Mouse (Mus musculus) erythroblast, embryonic 14.5 days (primary cell): ENCODE data around the gene Lman1l. TPM values are rescaled to one million over a fixed set of nuclear protein-coding genes. Genes with fewer than 3 reads are reported as not detected.

Source experiments
- H3K27me3 ChIP-seq: 2 replicates; pipeline ENCODE4 v1.6.1; 2012; ENCODE audit warnings: inconsistent platforms; ENCODE audit not compliant: control insufficient read depth
- H3K36me3 ChIP-seq: 2 replicates; pipeline ENCODE4 v1.6.1; 2012; ENCODE audit warnings: mild to moderate bottlenecking, inconsistent platforms; ENCODE audit not compliant: control insufficient read depth
- H3K4me1 ChIP-seq: 2 replicates; pipeline ENCODE4 v1.6.1; 2012; ENCODE audit warnings: inconsistent platforms; ENCODE audit not compliant: control insufficient read depth
- H3K4me3 ChIP-seq: replicated peaks from 2 replicates; pipeline ENCODE3; 2012; ENCODE audit warnings: moderate library complexity, mild to moderate bottlenecking, inconsistent platforms
- H3K9me3 ChIP-seq: 2 replicates; pipeline ENCODE4 v1.6.1; 2012; ENCODE audit warnings: low read length, inconsistent platforms, mixed read lengths; ENCODE audit not compliant: control insufficient read depth
- GATA1 ChIP-seq: IDR thresholded peaks from 2 replicates; pipeline ENCODE4 v1.6.1; 2012; ENCODE audit warnings: low read length, inconsistent platforms, mixed read lengths
- TAL1 ChIP-seq: IDR thresholded peaks from 3 replicates; pipeline ENCODE4 v1.6.1; 2012; ENCODE audit warnings: low read length, inconsistent platforms, mixed read lengths
- polyA plus RNA-seq: library from polyadenylated mRNA; stranded (reverse); fragments of >175 nt; gene quantifications from 2 replicates; pipeline ENCODE4 v1.2.3, GENCODE M21; 2012

The Lman1l gene
- polyA plus RNA-seq, 1 experiment = not detected

GRCm38 (mm10) chr9:57629118-57629874 lies 8.7 kb upstream of the Lman1l start:
- peaks cover 35% of the 10 kb centered on the region for H3K4me1 ChIP-seq

GRCm38 (mm10) chr9:57628717-57629116 lies 8.1 kb upstream of the Lman1l start:
- Histone ChIP-seq H3K9me3 (no peaks in the 10 kb centered on the region), H3K4me3 (no peak overlapping the region), H3K36me3 (peaks cover 94% of the 10 kb centered on the region), H3K27me3 (no peaks in the 10 kb centered on the region), H3K4me1 (peaks cover 35% of the 10 kb centered on the region)
- TF ChIP-seq GATA1 = no peak
- TF ChIP-seq TAL1 = no peak

More at GRCm38 (mm10) chr9:57629118-57629874, 8.7 kb upstream of the Lman1l start:
- peaks cover 99% of the 10 kb centered on the region for H3K36me3 ChIP-seq
- H3K9me3 ChIP-seq = no peaks in the 10 kb centered on the region
- H3K4me3 ChIP-seq = no peak overlapping the region
- H3K27me3 ChIP-seq = no peaks in the 10 kb centered on the region
- TF ChIP-seq GATA1 (no peak), TAL1 (no peak)

GRCm38 (mm10) chr9:57627892-57628291 lies 7.3 kb upstream of the Lman1l start:
- Histone ChIP-seq H3K9me3 (no peaks in the 10 kb centered on the region), H3K27me3 (no peaks in the 10 kb centered on the region), H3K36me3 (peaks cover 85% of the 10 kb centered on the region), H3K4me1 (peaks cover 33% of the 10 kb centered on the region), H3K4me3 (no peak overlapping the region)
- TF ChIP-seq TAL1 = no peak
- no peak for TF ChIP-seq GATA1

GRCm38 (mm10) chr9:57627191-57627590 lies 6.6 kb upstream of the Lman1l start:
- H3K9me3 ChIP-seq = no peaks in the 10 kb centered on the region
- peaks cover 78% of the 10 kb centered on the region for H3K36me3 ChIP-seq
- H3K4me3 ChIP-seq = no peak overlapping the region
- no peak for TF ChIP-seq TAL1
- TF ChIP-seq GATA1 = no peak
- H3K27me3 ChIP-seq = no peaks in the 10 kb centered on the region
- peaks cover 27% of the 10 kb centered on the region for H3K4me1 ChIP-seq

- Histone ChIP-seq H3K9me3 (no peaks in the 10 kb centered on the region), H3K27me3 (no peaks in the 10 kb centered on the region), H3K36me3 (peaks cover 65% of the 10 kb centered on the region), H3K4me3 (no peak overlapping the region), H3K4me1 (peaks cover 25% of the 10 kb centered on the region)
- TF ChIP-seq TAL1 = no peak
- no peak for TF ChIP-seq GATA1
Measured at GRCm38 (mm10) chr9:57625674-57626500, 5.3 kb upstream of the Lman1l start.

- TF ChIP-seq TAL1 (no peak), GATA1 (no peak)
- H3K27me3 ChIP-seq = no peaks in the 10 kb centered on the region; the same call in 1 of the 2 replicates
- H3K9me3 ChIP-seq = no peaks in the 10 kb centered on the region
- H3K36me3 ChIP-seq = peaks cover 49% of the 10 kb centered on the region
- H3K4me1 ChIP-seq = peaks cover 18% of the 10 kb centered on the region
- H3K4me3 ChIP-seq = no peak overlapping the region
Measured at GRCm38 (mm10) chr9:57624295-57624694, 3.7 kb upstream of the Lman1l start.

GRCm38 (mm10) chr9:57618854-57619253 lies 1.7 kb downstream of the Lman1l start:
- TF ChIP-seq TAL1 (no peak), GATA1 (no peak)
- no peaks in the 10 kb centered on the region for H3K9me3 ChIP-seq
- H3K27me3 ChIP-seq = peaks cover 15% of the 10 kb centered on the region
- no peaks in the 10 kb centered on the region for H3K36me3 ChIP-seq
- H3K4me3 ChIP-seq = no peak overlapping the region
- peaks cover 19% of the 10 kb centered on the region for H3K4me1 ChIP-seq

GRCm38 (mm10) chr9:57617556-57618169 lies 2.9 kb downstream of the Lman1l start:
- H3K4me1 ChIP-seq = peaks cover 12% of the 10 kb centered on the region
- H3K4me3 ChIP-seq = no peak overlapping the region

GRCm38 (mm10) chr9:57614786-57615185 lies 5.8 kb downstream of the Lman1l start:
- TF ChIP-seq TAL1 (no peak), GATA1 (no peak)
- Histone ChIP-seq H3K4me3 (no peak overlapping the region), H3K4me1 (peaks cover 12% of the 10 kb centered on the region), H3K27me3 (peaks cover 26% of the 10 kb centered on the region), H3K36me3 (no peaks in the 10 kb centered on the region), H3K9me3 (no peaks in the 10 kb centered on the region)

More at GRCm38 (mm10) chr9:57617556-57618169, 2.9 kb downstream of the Lman1l start:
- no peak for TF ChIP-seq TAL1
- TF ChIP-seq GATA1 = no peak
- Histone ChIP-seq H3K9me3 (no peaks in the 10 kb centered on the region), H3K27me3 (peaks cover 18% of the 10 kb centered on the region), H3K36me3 (no peaks in the 10 kb centered on the region)
